ENCODE assay signal across 18 mouse cellular contexts in the genomic region with DNA sequence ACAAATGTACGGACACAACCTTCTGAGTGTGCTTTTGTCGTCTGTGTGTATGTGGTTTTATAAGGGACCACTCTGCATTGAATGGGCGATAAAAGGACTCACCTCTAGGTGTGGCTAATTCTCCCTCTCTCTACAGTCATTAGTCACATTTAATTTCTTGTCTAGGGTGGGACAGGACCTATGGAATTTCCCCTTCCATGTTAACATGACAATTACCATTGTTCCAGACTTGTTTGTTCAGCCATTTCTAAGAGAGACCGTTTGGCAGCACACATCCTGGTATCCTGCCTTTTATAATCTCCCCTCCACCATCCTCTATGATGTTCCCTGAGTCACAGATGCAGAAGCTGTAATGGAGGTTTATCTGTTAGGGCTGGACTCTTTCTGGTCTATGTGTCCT.
"Had no signal": no experiment of that assay in that cellular context is flagged by ENCODE, and none has a peak within 500 bp of the region (broad histone marks: within the 10 kb centered on the region; RNA-seq: fewer than 3 reads in every experiment).

No protein-coding gene starts in this region.

- H3K27me3 ChIP-seq: liver, embryonic 13.5 days; lung, embryonic 15.5 days; megakaryocyte, embryonic 14.5 days; midbrain, embryonic 13.5 days; midbrain, embryonic 15.5 days; neural tube, embryonic 12.5 days had no signal

- H3K36me3 ChIP-seq: liver, embryonic 13.5 days; liver, embryonic 15.5 days; lung, embryonic 15.5 days; midbrain, embryonic 13.5 days; midbrain, embryonic 15.5 days; neural tube, embryonic 12.5 days had no signal

- H3K4me1 ChIP-seq: liver, embryonic 15.5 days; midbrain, embryonic 13.5 days; midbrain, embryonic 15.5 days; neural tube, embryonic 12.5 days had no signal

- ATAC-seq: liver, postnatal 0 days; midbrain, embryonic 13.5 days; midbrain, embryonic 15.5 days had no signal

- H3K27ac ChIP-seq: liver, embryonic 13.5 days; liver, embryonic 15.5 days; lung, embryonic 15.5 days; macrophage; midbrain, embryonic 13.5 days; midbrain, embryonic 15.5 days; neural tube, embryonic 12.5 days had no signal

- H3K4me2 ChIP-seq: liver, embryonic 13.5 days; liver, embryonic 15.5 days; lung, embryonic 15.5 days; midbrain, embryonic 11.5 days; midbrain, embryonic 13.5 days; midbrain, embryonic 15.5 days; neural tube, embryonic 12.5 days had no signal

- H3K4me3 ChIP-seq: liver, embryonic 13.5 days; liver, embryonic 15.5 days; lung, embryonic 15.5 days; megakaryocyte, embryonic 14.5 days; midbrain, embryonic 13.5 days; midbrain, embryonic 15.5 days; neural tube, embryonic 12.5 days had no signal

- DNase-seq: liver, embryonic 13.5 days; liver, postnatal 0 days; lung, adult 2 months; retina, postnatal 1 day; right cerebral cortex, adult 18-20 months; right cerebral cortex, postnatal 25 days; right cerebral cortex, postnatal 4 days; thymus, adult 2 months; thymus, postnatal 25 days; thymus, postnatal 4 days had no signal

- H3K9me3 ChIP-seq: liver, embryonic 13.5 days; liver, embryonic 15.5 days; lung, embryonic 15.5 days; megakaryocyte, embryonic 14.5 days; midbrain, embryonic 13.5 days; midbrain, embryonic 15.5 days; neural tube, embryonic 12.5 days had no signal

- H3K9ac ChIP-seq: liver, embryonic 13.5 days; liver, embryonic 15.5 days; liver, postnatal 0 days; lung, embryonic 15.5 days; midbrain, embryonic 13.5 days; midbrain, embryonic 15.5 days; neural tube, embryonic 12.5 days had no signal
